Mouse (Mus musculus): Measurements from ENCODE around the gene Mcam. TPM values are rescaled to one million over a fixed set of nuclear protein-coding genes. Genes with fewer than 3 reads are reported as not detected.

The Mcam gene
- polyA plus RNA-seq, 1 experiment from 2014 or later = not detected

GRCm38 (mm10) chr9:44119948-44120465 lies 14.3 kb upstream of the Mcam start:
- no peak overlapping the region for H3K27ac ChIP-seq
- H3K79me2 ChIP-seq (ENCODE audit: inconsistent target) = no peaks in the 10 kb centered on the region
- no peaks in the 10 kb centered on the region for H3K36me3 ChIP-seq (ENCODE audit: inconsistent target)
- WGBS (ENCODE audit: missing documents) = 90% methylated on average over 7 of the region's 8 CpGs
- no peak overlapping the region for H3K4me3 ChIP-seq (ENCODE audit: inconsistent target)

GRCm38 (mm10) chr9:44124317-44124716 lies 10.0 kb upstream of the Mcam start:
- WGBS (ENCODE audit: missing documents) = 67% methylated on average over 6 of the region's 6 CpGs
- no peak overlapping the region for H3K27ac ChIP-seq
- H3K79me2 ChIP-seq (ENCODE audit: inconsistent target) = no peaks in the 10 kb centered on the region
- no peaks in the 10 kb centered on the region for H3K36me3 ChIP-seq (ENCODE audit: inconsistent target)
- H3K4me3 ChIP-seq (ENCODE audit: inconsistent target) = no peak overlapping the region

- Histone ChIP-seq H3K27ac (no peak overlapping the region), H3K36me3 (ENCODE audit: inconsistent target) (no peaks in the 10 kb centered on the region), H3K4me3 (ENCODE audit: inconsistent target) (no peak overlapping the region), H3K79me2 (ENCODE audit: inconsistent target) (no peaks in the 10 kb centered on the region)
- 84% methylated on average over 5 of the region's 5 CpGs for whole genome bisulfite sequencing (ENCODE audit: missing documents)
Observed at GRCm38 (mm10) chr9:44125026-44125425, 9.2 kb upstream of the Mcam start.

GRCm38 (mm10) chr9:44125546-44126428 lies 8.5 kb upstream of the Mcam start:
- 44% methylated on average over 18 of the region's 18 CpGs for WGBS (ENCODE audit: missing documents)
- no peak overlapping the region for H3K4me3 ChIP-seq (ENCODE audit: inconsistent target)
- no peaks in the 10 kb centered on the region for H3K36me3 ChIP-seq (ENCODE audit: inconsistent target)
- H3K27ac ChIP-seq = no peak overlapping the region
- H3K79me2 ChIP-seq (ENCODE audit: inconsistent target) = no peaks in the 10 kb centered on the region

- Histone ChIP-seq H3K79me2 (ENCODE audit: inconsistent target) (no peaks in the 10 kb centered on the region), H3K36me3 (ENCODE audit: inconsistent target) (no peaks in the 10 kb centered on the region), H3K27ac (no peak overlapping the region), H3K4me3 (ENCODE audit: inconsistent target) (no peak overlapping the region)
- WGBS (ENCODE audit: missing documents) = 57% methylated on average over 3 of the region's 3 CpGs
Observed at GRCm38 (mm10) chr9:44126746-44127145, 7.5 kb upstream of the Mcam start.

- Histone ChIP-seq H3K4me3 (ENCODE audit: inconsistent target) (no peak overlapping the region), H3K79me2 (ENCODE audit: inconsistent target) (no peaks in the 10 kb centered on the region), H3K36me3 (ENCODE audit: inconsistent target) (no peaks in the 10 kb centered on the region), H3K27ac (no peak overlapping the region)
- WGBS (ENCODE audit: missing documents) = 75% methylated on average over 3 of the region's 3 CpGs
Observed at GRCm38 (mm10) chr9:44127351-44127801, 6.9 kb upstream of the Mcam start.

GRCm38 (mm10) chr9:44129633-44130032 lies 4.6 kb upstream of the Mcam start:
- Histone ChIP-seq H3K27ac (no peak overlapping the region), H3K36me3 (ENCODE audit: inconsistent target) (no peaks in the 10 kb centered on the region), H3K79me2 (ENCODE audit: inconsistent target) (no peaks in the 10 kb centered on the region), H3K4me3 (ENCODE audit: inconsistent target) (no peak overlapping the region; the same call in 1 of the 2 replicates)
- WGBS (ENCODE audit: missing documents) = 25% methylated on average over 9 of the region's 9 CpGs

GRCm38 (mm10) chr9:44130034-44130433 lies 4.2 kb upstream of the Mcam start:
- H3K4me3 ChIP-seq (ENCODE audit: inconsistent target) = no peak overlapping the region; the same call in 1 of the 2 replicates
- no peaks in the 10 kb centered on the region for H3K79me2 ChIP-seq (ENCODE audit: inconsistent target)
- H3K36me3 ChIP-seq (ENCODE audit: inconsistent target) = no peaks in the 10 kb centered on the region
- no peak overlapping the region for H3K27ac ChIP-seq
- 3% methylated on average over 27 of the region's 27 CpGs for WGBS (ENCODE audit: missing documents)

GRCm38 (mm10) chr9:44130581-44131275 lies 3.5 kb upstream of the Mcam start:
- WGBS (ENCODE audit: missing documents) = 32% methylated on average over 16 of the region's 19 CpGs
- Histone ChIP-seq H3K27ac (no peak overlapping the region), H3K4me3 (ENCODE audit: inconsistent target) (no peak overlapping the region), H3K79me2 (ENCODE audit: inconsistent target) (no peaks in the 10 kb centered on the region), H3K36me3 (ENCODE audit: inconsistent target) (no peaks in the 10 kb centered on the region)

GRCm38 (mm10) chr9:44131276-44131590 lies 3.0 kb upstream of the Mcam start:
- H3K4me3 ChIP-seq (ENCODE audit: inconsistent target) = no peak overlapping the region
- WGBS (ENCODE audit: missing documents) = 39% methylated on average over 6 of the region's 7 CpGs

GRCm38 (mm10) chr9:44132200-44132599 lies 2.1 kb upstream of the Mcam start:
- no peak overlapping the region for H3K4me3 ChIP-seq (ENCODE audit: inconsistent target)
- no peaks in the 10 kb centered on the region for H3K79me2 ChIP-seq (ENCODE audit: inconsistent target)
- 85% methylated on average over 5 of the region's 5 CpGs for WGBS (ENCODE audit: missing documents)
- no peaks in the 10 kb centered on the region for H3K36me3 ChIP-seq (ENCODE audit: inconsistent target)
- no peak overlapping the region for H3K27ac ChIP-seq

More at GRCm38 (mm10) chr9:44131276-44131590, 3.0 kb upstream of the Mcam start:
- no peak overlapping the region for H3K27ac ChIP-seq
- H3K36me3 ChIP-seq (ENCODE audit: inconsistent target) = no peaks in the 10 kb centered on the region
- H3K79me2 ChIP-seq (ENCODE audit: inconsistent target) = no peaks in the 10 kb centered on the region

GRCm38 (mm10) chr9:44133287-44133686 lies 982 bp upstream of the Mcam start:
- Histone ChIP-seq H3K4me3 (ENCODE audit: inconsistent target) (no peak overlapping the region), H3K79me2 (ENCODE audit: inconsistent target) (no peaks in the 10 kb centered on the region), H3K27ac (no peak overlapping the region), H3K36me3 (ENCODE audit: inconsistent target) (no peaks in the 10 kb centered on the region)
- 57% methylated on average over 2 of the region's 2 CpGs for WGBS (ENCODE audit: missing documents)

- Histone ChIP-seq H3K27ac (no peak overlapping the region), H3K36me3 (ENCODE audit: inconsistent target) (no peaks in the 10 kb centered on the region)
- WGBS (ENCODE audit: missing documents) = 7% methylated on average over 42 of the region's 49 CpGs
Observed at GRCm38 (mm10) chr9:44134851-44135730, 822 bp downstream of the Mcam start.

GRCm38 (mm10) chr9:44135731-44136411 lies 1.6 kb downstream of the Mcam start:
- Histone ChIP-seq H3K27ac (no peak overlapping the region), H3K4me3 (ENCODE audit: inconsistent target) (no peak overlapping the region), H3K36me3 (ENCODE audit: inconsistent target) (no peaks in the 10 kb centered on the region), H3K79me2 (ENCODE audit: inconsistent target) (no peaks in the 10 kb centered on the region)
- 63% methylated on average over 7 of the region's 7 CpGs for WGBS (ENCODE audit: missing documents)

More at GRCm38 (mm10) chr9:44134851-44135730, 822 bp downstream of the Mcam start:
- no peaks in the 10 kb centered on the region for H3K79me2 ChIP-seq (ENCODE audit: inconsistent target)
- H3K4me3 ChIP-seq (ENCODE audit: inconsistent target) = no peak overlapping the region; the same call in 1 of the 2 replicates
